Mouse (Mus musculus) bone marrow, adult 2 months (tissue): ENCODE results near the gene Gm45808. TPM values are rescaled to one million over a fixed set of nuclear protein-coding genes. Genes with fewer than 3 reads are reported as not detected.
"Not testable (repeated sequence)": the region's sequence is repeated elsewhere in the genome, so short reads cannot be mapped to it uniquely, and the experiment has no call there.

Source experiments
- H3K27ac ChIP-seq: fragments of 200-500 bp; 2 replicates; pipeline ENCODE4 v1.5.1; 2012; ENCODE audit warnings: low read depth, mild to moderate bottlenecking, control low read depth, inconsistent platforms, low read length; ENCODE audit not compliant: control insufficient read depth, poor library complexity, insufficient read depth
- H3K4me1 ChIP-seq: fragments of 200-500 bp; 2 replicates; pipeline ENCODE4 v1.6.1; 2011; ENCODE audit warnings: low read length; ENCODE audit not compliant: control insufficient read depth, insufficient read depth
- H3K4me3 ChIP-seq: fragments of 200-500 bp; replicated peaks from 2 replicates; pipeline ENCODE3; 2011; ENCODE audit warnings: mild to moderate bottlenecking, low read depth, low read length, control low read depth; ENCODE audit not compliant: control insufficient read depth
- CTCF ChIP-seq: fragments of 200-500 bp; IDR thresholded peaks from 2 replicates; pipeline ENCODE4 v1.5.1; 2011; ENCODE audit warnings: low read length, control low read depth; ENCODE audit not compliant: control insufficient read depth, insufficient read depth
- POLR2A ChIP-seq: fragments of 200-500 bp; IDR thresholded peaks from 2 replicates; pipeline ENCODE4 v1.6.1; 2011; ENCODE audit warnings: low read depth, mild to moderate bottlenecking, control low read depth, low read length, borderline replicate concordance; ENCODE audit not compliant: control insufficient read depth
- WGBS: fragments of 180-500 bp; shearing (Covaris S2); methylation state at CpG from one replicate; pipeline ENCODE4 v1.1.7; 2018; 5-methylcytosine and 5-hydroxymethylcytosine counted together
- polyA plus RNA-seq: library from polyadenylated mRNA; stranded (reverse); fragments of >200 nt; gene quantifications from 2 replicates; pipeline ENCODE4 v1.2.4, GENCODE M21; 2011; ENCODE audit warnings: low replicate concordance; ENCODE audit not compliant: missing spikeins, insufficient read depth, insufficient read length

Gm45808 gene
- polyA plus RNA-seq, 1 experiment = not detected

DNA sequence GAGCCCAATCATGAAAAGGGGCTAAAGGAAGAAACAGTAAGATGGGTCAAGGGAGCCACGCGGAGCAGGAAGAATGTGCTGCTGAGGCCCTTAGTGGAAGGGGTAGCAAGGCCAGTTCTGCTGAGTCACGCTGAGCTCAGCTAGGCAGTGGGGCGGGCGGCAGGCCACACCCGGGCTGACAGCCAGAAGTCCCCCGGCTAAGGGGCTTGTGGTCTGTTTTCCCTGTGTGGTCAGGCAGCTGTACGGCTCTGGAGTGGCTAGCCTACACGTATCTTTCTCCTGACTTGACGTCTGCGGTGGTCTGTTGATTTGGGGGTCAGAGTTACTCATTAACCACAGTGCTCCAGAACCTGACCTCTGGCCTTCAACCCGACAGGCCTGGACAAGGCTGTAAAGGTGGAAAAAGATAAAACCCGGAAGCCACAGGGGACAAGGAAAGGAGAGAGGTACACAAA is 25.7 kb downstream of the Gm45808 start:
- peaks cover 4% of the 10 kb centered on the region; the same call in 1 of the 2 replicates for H3K4me1 ChIP-seq
- 6% methylated on average over 13 of the region's 13 CpGs for WGBS
- H3K4me3 ChIP-seq = peak overlapping the region; percentile 39

DNA sequence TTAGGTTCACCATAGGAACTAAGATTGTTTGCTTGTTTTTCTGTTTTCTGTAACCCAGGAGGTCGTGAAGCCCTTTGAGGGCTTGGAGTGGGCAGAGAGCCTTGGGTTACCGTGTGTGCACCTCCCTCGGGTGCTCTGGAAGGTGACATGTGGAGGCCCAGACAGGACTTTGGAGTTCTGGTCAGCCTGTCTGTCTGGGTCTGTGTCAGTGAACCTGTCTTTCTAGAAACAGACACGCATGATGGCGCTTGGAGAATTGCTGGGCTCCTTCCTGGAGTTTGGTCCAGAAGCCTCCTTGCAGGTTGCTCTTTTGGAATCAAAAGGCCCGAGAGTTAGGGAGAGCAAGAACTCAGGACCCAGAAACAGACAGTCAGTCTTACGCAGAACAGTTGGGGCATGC is 26.2 kb downstream of the Gm45808 start:
- Histone ChIP-seq H3K27ac (peak overlapping the region; percentile 83), H3K4me1 (peaks cover 4% of the 10 kb centered on the region; the same call in 1 of the 2 replicates), H3K4me3 (peak overlapping the region; percentile 48)
- WGBS = 35% methylated on average over 7 of the region's 7 CpGs
- TF ChIP-seq POLR2A = no peak
- no peak for TF ChIP-seq CTCF

More for the DNA sequence above, 25.7 kb downstream of the Gm45808 start:
- TF ChIP-seq POLR2A (peak; percentile 75; the same call in 1 of the 2 replicates), CTCF (peak; percentile 14; the same call in 1 of the 2 replicates)
- peak overlapping the region; percentile 83 for H3K27ac ChIP-seq

DNA sequence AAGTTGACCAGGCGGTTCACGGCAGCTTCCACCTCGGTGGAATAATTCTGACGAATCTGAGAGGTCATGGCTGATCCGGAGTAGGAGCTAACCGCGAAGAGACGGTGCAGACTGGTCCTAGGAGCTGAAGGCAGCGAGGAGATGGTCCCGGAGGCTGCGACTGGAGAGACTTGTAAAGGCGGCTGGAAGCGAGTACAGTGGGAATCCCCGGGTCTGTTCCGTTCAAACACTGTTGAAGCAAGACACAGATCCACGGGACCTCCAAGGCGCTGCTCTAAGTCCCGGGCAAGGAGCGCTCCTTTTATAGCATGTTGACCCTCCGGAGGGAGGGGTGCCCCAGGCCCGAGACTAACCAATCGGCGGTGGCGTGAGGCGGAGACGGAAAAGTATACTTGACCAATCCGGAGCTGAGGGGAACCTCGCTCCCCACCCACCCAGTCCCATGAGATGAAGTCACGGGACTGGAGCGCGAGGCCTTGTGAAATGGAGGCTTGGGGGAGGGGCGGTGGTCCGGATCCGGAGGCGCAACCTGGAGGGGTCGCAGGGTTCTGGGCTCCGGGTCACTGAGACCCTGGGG is 27.0 kb downstream of the Gm45808 start, which contains the start of gene Ftl1:
Gene Ftl1, minus strand, starts transcription at position 321 of the 577 bp plus-strand sequence.
- Histone ChIP-seq H3K4me3 (peak within 1 kb of the TSS; percentile 87), H3K27ac (peak within 1 kb of the TSS; percentile 89)
- under 1% methylated on average over 30 of the region's 37 CpGs for WGBS
- TF ChIP-seq POLR2A = peak; percentile 90
- not testable (repeated sequence) for H3K4me1 ChIP-seq

DNA sequence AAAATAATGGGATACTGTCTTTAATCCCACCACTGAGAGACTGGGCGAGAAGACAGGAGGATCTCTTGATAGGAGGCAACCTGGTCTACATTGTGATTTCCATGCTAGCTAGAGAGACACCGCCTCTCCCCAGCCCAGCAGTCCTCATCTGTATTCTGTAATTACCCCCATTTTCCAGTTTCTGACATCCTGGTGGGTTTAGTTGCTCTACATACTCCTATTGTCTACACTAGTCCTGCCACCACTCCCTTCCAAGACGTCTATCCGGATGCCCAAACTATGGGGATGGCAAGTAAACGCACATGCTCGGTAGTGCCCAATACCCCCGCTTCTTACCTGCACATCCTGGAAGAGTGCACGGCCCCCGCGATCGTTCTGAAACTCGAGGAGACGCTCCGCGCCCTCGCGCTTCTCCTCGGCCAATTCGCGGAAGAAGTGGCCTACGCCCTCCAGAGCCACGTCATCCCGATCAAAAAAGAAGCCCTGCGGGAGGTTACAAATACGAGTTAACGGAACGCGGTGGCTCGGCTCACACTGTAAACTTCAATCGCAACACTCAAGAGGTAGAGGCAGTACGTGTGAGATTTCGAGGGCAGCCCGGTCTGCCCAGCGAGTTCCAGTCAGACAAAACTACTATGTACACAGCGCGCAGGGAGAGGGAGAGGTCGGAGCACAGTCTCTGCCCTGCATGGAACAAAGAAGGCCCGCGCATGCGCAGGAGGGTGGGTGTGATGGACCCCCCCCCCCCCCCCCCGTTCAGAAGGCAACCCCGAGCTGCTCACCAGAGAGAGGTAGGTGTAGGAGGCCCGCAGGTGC is 27.7 kb downstream of the Gm45808 start:
- TF ChIP-seq CTCF = no peak
- no peak for TF ChIP-seq POLR2A
- Histone ChIP-seq H3K27ac (peak overlapping the region; percentile 89), H3K4me3 (peak overlapping the region; percentile 87), H3K4me1 (peaks cover 4% of the 10 kb centered on the region; the same call in 1 of the 2 replicates)
- 1% methylated on average over 43 of the region's 43 CpGs for WGBS

DNA sequence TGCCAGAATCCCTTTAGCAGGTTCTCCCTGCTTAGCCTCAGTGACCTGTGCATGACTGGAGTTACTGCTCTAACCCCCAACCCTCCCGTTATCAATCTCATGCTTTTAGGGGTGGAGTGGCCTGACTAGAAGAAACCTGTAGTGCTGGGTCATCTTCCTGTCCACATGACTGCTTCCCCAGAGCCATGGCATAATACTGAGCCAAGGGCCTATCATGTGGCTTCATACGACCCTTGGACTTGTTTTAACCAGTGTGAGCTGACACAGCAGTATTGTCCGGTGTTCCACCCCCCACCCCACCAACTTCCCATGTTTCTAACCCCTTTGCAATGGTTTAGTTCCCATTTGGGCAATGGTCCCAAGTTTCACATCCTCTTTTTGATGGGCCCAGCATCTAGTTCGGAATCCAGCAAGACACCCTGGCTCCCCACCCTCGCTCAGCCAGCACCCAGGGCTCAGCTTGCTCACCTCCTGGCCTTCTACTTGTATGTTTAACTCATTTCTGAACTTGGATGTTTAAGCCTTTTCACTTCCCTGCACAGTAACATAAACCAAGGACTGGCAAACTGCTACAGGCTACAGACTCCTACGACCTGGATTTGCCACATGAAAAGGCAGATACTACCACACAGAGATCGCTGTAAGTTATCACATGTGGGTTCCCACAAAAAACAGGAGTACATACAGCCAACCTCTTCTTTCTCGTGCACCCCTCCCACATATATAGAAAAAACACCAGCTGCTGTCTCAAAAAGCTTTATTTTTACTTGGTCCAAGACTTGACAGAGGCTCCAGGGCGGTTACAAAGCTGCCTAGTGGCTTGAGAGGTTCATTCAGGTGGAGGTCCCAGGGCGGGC is 29.2 kb downstream of the Gm45808 start:
- no peak for TF ChIP-seq CTCF
- TF ChIP-seq POLR2A = no peak
- peaks cover 4% of the 10 kb centered on the region; the same call in 1 of the 2 replicates for H3K4me1 ChIP-seq
- 24% methylated on average over 10 of the region's 10 CpGs for WGBS
- peak overlapping the region; percentile 59 for H3K27ac ChIP-seq
- H3K4me3 ChIP-seq = peak overlapping the region; percentile 51

DNA sequence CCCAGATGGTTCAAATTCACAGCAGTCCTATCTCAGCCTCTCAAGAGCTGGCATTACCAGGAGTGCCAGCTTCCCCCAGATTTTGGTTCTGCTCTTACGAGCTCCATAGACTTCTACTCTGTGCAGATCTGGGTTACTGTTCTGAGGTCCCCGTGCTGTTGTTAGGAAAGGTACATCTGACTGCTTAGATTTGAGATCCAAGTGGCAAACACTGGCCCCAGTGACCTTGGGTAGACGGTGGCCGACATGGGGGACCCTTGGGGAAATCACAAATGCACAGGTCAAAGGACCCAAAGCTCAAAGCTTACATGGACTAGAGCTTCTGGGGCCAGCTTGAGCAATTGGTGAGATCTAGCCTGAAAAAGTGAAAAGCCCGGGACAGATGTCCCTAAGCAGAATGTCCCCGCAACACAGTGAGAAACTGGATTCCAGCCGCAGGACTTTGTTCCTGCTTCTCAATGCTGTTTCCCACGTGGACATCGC is 29.8 kb downstream of the Gm45808 start:
- H3K4me1 ChIP-seq = peaks cover 4% of the 10 kb centered on the region; the same call in 1 of the 2 replicates
- no peak for TF ChIP-seq POLR2A
- no peak for TF ChIP-seq CTCF
- no peak overlapping the region for H3K4me3 ChIP-seq
- 49% methylated on average over 9 of the region's 9 CpGs for WGBS
- peak overlapping the region; percentile 59 for H3K27ac ChIP-seq

DNA sequence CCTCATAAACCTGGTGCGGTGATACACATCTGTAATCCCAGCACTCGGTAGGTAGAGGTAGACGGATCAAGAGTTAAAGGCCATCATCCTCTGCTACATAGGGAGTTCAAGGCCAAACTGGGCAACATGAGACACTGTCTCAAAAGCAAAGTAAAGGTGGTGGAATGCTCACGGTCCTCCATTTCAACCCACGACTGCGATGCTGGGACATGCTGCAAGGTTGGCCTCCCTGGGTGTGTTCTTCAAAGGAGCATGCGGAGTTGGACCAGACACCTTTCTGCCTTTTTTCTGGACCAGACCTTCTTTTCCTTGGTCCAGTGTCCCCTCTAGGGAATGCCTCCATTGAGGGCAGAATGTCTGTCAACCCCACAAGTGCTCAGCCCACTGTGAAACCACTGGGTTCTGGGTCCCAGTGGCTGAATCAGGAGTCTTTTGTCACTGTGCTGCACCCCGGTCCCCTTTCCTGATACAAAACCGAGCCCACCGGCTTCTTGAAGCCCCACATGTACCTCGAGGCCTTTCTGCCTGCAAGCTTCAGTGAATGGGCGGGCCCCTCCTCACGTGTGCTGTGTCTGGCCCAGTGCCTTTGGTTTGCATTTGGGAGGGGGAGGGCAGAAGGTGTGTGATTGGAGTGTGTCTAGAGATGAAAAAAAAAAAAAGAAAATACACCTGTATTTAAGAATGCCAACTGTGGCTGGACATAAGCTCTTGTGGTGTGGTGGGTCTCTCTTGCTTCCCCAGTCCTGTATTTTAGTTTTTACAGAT is 30.5 kb downstream of the Gm45808 start:
- H3K4me3 ChIP-seq = no peak overlapping the region
- TF ChIP-seq CTCF = no peak
- TF ChIP-seq POLR2A = no peak
- 81% methylated on average over 13 of the region's 13 CpGs for WGBS
- peaks cover 4% of the 10 kb centered on the region; the same call in 1 of the 2 replicates for H3K4me1 ChIP-seq
- no peak overlapping the region for H3K27ac ChIP-seq
